Mouse (Mus musculus): Measurements from ENCODE around the gene Rpa2. TPM values are rescaled to one million over a fixed set of nuclear protein-coding genes. Genes with fewer than 3 reads are reported as not detected.

Gene Rpa2
- polyA plus RNA-seq (2015; fragmentation: Nextera tagmentation; extraction: Ambion mirVana) = 31.6 and 31.7 TPM in 2 replicates

DNA sequence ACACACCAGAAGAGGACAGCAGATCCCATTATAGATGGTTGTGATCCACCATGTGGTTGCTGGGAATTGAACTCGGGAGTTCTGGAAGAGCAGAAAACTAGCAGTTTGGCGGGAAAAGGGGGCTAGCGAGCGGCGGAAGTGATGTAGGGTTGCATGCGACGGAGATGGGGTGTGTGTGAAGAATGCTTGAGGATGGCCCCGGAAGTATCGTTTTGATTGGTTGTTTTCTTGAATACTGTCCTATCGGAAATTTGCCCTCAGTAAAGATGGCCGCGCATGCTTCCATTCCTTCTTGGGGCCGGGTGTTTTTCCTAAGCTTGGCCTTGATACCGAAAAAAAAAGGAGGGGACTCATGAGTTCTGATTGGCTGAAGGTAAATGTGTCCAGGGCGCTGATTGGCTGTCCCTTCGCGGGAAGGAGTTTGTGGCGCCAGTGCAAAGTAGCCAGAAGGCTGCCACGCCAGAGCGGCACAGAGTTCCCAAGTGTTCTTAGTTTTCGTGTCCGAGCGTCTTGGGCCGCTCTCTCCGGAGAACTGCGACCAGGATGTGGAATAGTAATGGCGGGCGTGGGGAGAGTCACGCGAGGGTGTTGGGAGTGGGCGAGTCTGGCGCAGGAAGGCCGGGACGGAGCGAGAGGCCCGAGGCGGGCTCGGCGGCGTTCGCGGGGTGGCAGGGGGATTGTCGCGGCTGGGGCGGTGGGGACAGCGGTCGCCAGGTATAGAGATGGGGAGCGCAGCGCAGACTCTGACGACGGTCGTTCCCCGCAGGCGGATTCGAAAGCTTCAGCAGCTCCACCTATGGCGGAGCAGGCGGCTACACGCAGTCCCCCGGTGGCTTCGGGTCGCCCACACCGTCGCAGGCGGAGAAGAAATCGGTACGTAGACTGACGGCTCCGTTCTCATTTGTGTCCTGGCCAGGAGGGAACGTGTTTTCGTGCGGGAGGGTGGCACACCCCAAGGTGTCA, at the start of gene Rpa2:
Rpa2 (plus strand) TSS at position 419 of the 963 bp plus-strand sequence.
- ATAC-seq = peak; percentile 97
- H3K4me3 ChIP-seq (ENCODE audit: low read depth, low read length) = peak within 1 kb of the TSS; percentile 82
- H3K4me1 ChIP-seq (ENCODE audit: control insufficient read depth, insufficient read depth, low read length) = peaks cover 8% of the 10 kb centered on the region
- H3K36me3 ChIP-seq (ENCODE audit: control insufficient read depth, insufficient read depth, low read length) = no peaks in the 10 kb centered on the region
- WGBS = under 1% methylated on average over 71 of the region's 71 CpGs
- H3K27me3 ChIP-seq (ENCODE audit: control insufficient read depth, insufficient read depth, low read depth, low read length) = no peaks in the 10 kb centered on the region
- H3K4me2 ChIP-seq (ENCODE audit: low read length) = peak within 1 kb of the TSS; percentile 95
- H3K9ac ChIP-seq (ENCODE audit: low read depth, low read length) = peak within 1 kb of the TSS; percentile 65
- no peak within 1 kb of the TSS for H3K27ac ChIP-seq (ENCODE audit: low read length)
- H3K9me3 ChIP-seq (replicated peaks; ENCODE audit: control insufficient read depth, low read length, poor library complexity, severe bottlenecking) = no peaks in the 10 kb centered on the region

- ATAC-seq = no peak
- no peak overlapping the region for H3K4me3 ChIP-seq (ENCODE audit: low read depth, low read length)
- H3K27me3 ChIP-seq (ENCODE audit: control insufficient read depth, insufficient read depth, low read depth, low read length) = no peaks in the 10 kb centered on the region
- no peaks in the 10 kb centered on the region for H3K9me3 ChIP-seq (replicated peaks; ENCODE audit: control insufficient read depth, low read length, poor library complexity, severe bottlenecking)
- no peak overlapping the region for H3K9ac ChIP-seq (ENCODE audit: low read depth, low read length)
- no peak overlapping the region for H3K27ac ChIP-seq (ENCODE audit: low read length)
- H3K36me3 ChIP-seq (ENCODE audit: control insufficient read depth, insufficient read depth, low read length) = peaks cover 3% of the 10 kb centered on the region; the same call in 1 of the 2 replicates
- H3K4me1 ChIP-seq (ENCODE audit: control insufficient read depth, insufficient read depth, low read length) = peaks cover 3% of the 10 kb centered on the region
- H3K4me2 ChIP-seq (ENCODE audit: low read length) = no peak overlapping the region
- 90% methylated on average over 8 of the region's 8 CpGs for WGBS
Measured at GRCm38 (mm10) chr4:132728233-132728632, 39.9 kb upstream of the Rpa2 start.

GRCm38 (mm10) chr4:132731616-132732015, 36.5 kb upstream of the Rpa2 start:
- WGBS = 50% methylated on average over 12 of the region's 12 CpGs
- peak overlapping the region; percentile 55 for H3K4me3 ChIP-seq (ENCODE audit: low read depth, low read length)
- no peaks in the 10 kb centered on the region for H3K27me3 ChIP-seq (ENCODE audit: control insufficient read depth, insufficient read depth, low read depth, low read length)
- no peaks in the 10 kb centered on the region for H3K9me3 ChIP-seq (replicated peaks; ENCODE audit: control insufficient read depth, low read length, poor library complexity, severe bottlenecking)
- no peak overlapping the region for H3K27ac ChIP-seq (ENCODE audit: low read length)
- H3K4me2 ChIP-seq (ENCODE audit: low read length) = peak overlapping the region; percentile 75
- peaks cover 3% of the 10 kb centered on the region for H3K4me1 ChIP-seq (ENCODE audit: control insufficient read depth, insufficient read depth, low read length)
- H3K9ac ChIP-seq (ENCODE audit: low read depth, low read length) = peak overlapping the region; percentile 57
- ATAC-seq = no peak
- H3K36me3 ChIP-seq (ENCODE audit: control insufficient read depth, insufficient read depth, low read length) = no peaks in the 10 kb centered on the region

GRCm38 (mm10) chr4:132732148-132732684, 35.9 kb upstream of the Rpa2 start, which contains the start of gene Xkr8:
Xkr8 (minus strand) TSS chr4:132732546.
- peak; percentile 95 for ATAC-seq
- Histone ChIP-seq H3K4me1 (ENCODE audit: control insufficient read depth, insufficient read depth, low read length) (peaks cover 3% of the 10 kb centered on the region), H3K27ac (ENCODE audit: low read length) (0 out of 2 replicates have a peak within 1 kb of the TSS, but pooled peaks have one; percentile 23), H3K4me3 (ENCODE audit: low read depth, low read length) (peak within 1 kb of the TSS; percentile 55), H3K4me2 (ENCODE audit: low read length) (peak within 1 kb of the TSS; percentile 75), H3K9ac (ENCODE audit: low read depth, low read length) (peak within 1 kb of the TSS; percentile 57), H3K9me3 (replicated peaks; ENCODE audit: control insufficient read depth, low read length, poor library complexity, severe bottlenecking) (no peaks in the 10 kb centered on the region), H3K27me3 (ENCODE audit: control insufficient read depth, insufficient read depth, low read depth, low read length) (no peaks in the 10 kb centered on the region), H3K36me3 (ENCODE audit: control insufficient read depth, insufficient read depth, low read length) (no peaks in the 10 kb centered on the region)
- whole genome bisulfite sequencing = 3% methylated on average over 33 of the region's 34 CpGs

DNA sequence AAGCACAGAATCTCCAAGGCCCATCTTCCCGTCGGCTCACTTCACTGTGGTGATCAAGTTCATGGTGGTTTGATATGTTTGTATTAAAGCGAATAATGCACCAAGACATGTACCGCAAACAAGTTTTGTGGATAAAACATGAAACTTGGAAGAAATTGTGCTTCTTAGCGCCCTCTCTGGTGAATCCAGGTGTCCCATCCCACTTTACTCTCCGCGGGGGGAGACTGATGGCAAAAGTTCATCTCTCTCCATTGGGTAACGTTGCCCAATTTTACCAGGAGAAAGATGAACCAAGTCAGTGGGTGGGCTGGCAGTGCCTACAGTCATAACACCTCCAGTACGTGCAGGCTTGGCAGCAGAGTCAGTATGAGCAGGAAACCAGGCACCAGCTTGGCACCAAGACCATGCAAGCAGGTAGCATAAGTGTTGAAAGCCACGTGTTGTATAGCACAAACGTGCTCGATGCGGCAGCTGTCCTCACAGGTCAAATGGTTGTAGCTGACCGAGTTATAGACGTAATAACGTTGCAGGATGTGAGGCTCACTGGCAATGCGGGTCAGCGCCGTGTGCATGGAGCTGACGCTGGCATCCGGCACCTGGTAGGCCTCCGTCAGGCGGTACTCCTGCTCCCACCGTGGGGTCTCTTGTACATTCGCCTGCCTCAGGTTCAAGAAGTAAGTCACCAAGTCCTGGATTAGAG, 34.9 kb upstream of the Rpa2 start:
- no peak overlapping the region for H3K4me2 ChIP-seq (ENCODE audit: low read length)
- WGBS = 92% methylated on average over 25 of the region's 25 CpGs
- H3K9ac ChIP-seq (ENCODE audit: low read depth, low read length) = no peak overlapping the region
- no peak overlapping the region for H3K4me3 ChIP-seq (ENCODE audit: low read depth, low read length)
- H3K27ac ChIP-seq (ENCODE audit: low read length) = no peak overlapping the region
- H3K36me3 ChIP-seq (ENCODE audit: control insufficient read depth, insufficient read depth, low read length) = no peaks in the 10 kb centered on the region
- peaks cover 3% of the 10 kb centered on the region for H3K4me1 ChIP-seq (ENCODE audit: control insufficient read depth, insufficient read depth, low read length)
- H3K9me3 ChIP-seq (replicated peaks; ENCODE audit: control insufficient read depth, low read length, poor library complexity, severe bottlenecking) = no peaks in the 10 kb centered on the region
- H3K27me3 ChIP-seq (ENCODE audit: control insufficient read depth, insufficient read depth, low read depth, low read length) = no peaks in the 10 kb centered on the region
- ATAC-seq = no peak

- ATAC-seq = no peak
- Histone ChIP-seq H3K4me1 (ENCODE audit: control insufficient read depth, insufficient read depth, low read length) (peaks cover 3% of the 10 kb centered on the region), H3K9me3 (replicated peaks; ENCODE audit: control insufficient read depth, low read length, poor library complexity, severe bottlenecking) (no peaks in the 10 kb centered on the region), H3K27ac (ENCODE audit: low read length) (no peak overlapping the region), H3K4me2 (ENCODE audit: low read length) (no peak overlapping the region), H3K36me3 (ENCODE audit: control insufficient read depth, insufficient read depth, low read length) (no peaks in the 10 kb centered on the region), H3K4me3 (ENCODE audit: low read depth, low read length) (no peak overlapping the region), H3K27me3 (ENCODE audit: control insufficient read depth, insufficient read depth, low read depth, low read length) (no peaks in the 10 kb centered on the region), H3K9ac (ENCODE audit: low read depth, low read length) (no peak overlapping the region)
- WGBS = 98% methylated on average over 2 of the region's 2 CpGs
Measured at GRCm38 (mm10) chr4:132734766-132735165, 33.4 kb upstream of the Rpa2 start.

DNA sequence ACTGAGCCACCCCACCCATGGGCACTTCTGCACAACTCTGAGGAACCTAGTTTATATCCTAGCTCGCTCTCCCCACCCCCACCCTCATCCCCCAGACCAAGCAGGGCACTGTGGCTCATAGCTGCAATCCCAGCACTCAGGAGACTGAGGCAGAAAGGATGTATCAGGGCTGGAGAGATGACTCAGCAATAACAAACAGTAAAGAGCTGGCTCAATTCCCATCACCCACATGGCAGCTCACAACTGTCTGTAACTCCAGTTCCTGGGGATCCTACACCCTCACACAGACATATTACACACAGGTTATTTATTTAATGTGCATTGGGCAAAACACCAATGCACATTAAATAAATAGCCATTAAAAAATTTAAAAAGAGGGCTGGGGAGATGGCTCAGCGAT, 32.7 kb upstream of the Rpa2 start:
- H3K4me3 ChIP-seq (ENCODE audit: low read depth, low read length) = no peak overlapping the region
- H3K4me2 ChIP-seq (ENCODE audit: low read length) = no peak overlapping the region
- no peak overlapping the region for H3K9ac ChIP-seq (ENCODE audit: low read depth, low read length)
- H3K27ac ChIP-seq (ENCODE audit: low read length) = no peak overlapping the region
- no peaks in the 10 kb centered on the region for H3K9me3 ChIP-seq (replicated peaks; ENCODE audit: control insufficient read depth, low read length, poor library complexity, severe bottlenecking)
- no peaks in the 10 kb centered on the region for H3K27me3 ChIP-seq (ENCODE audit: control insufficient read depth, insufficient read depth, low read depth, low read length)
- 73% methylated on average over 2 of the region's 2 CpGs for WGBS
- H3K4me1 ChIP-seq (ENCODE audit: control insufficient read depth, insufficient read depth, low read length) = peaks cover 3% of the 10 kb centered on the region
- no peak for ATAC-seq
- H3K36me3 ChIP-seq (ENCODE audit: control insufficient read depth, insufficient read depth, low read length) = no peaks in the 10 kb centered on the region

GRCm38 (mm10) chr4:132735894-132736293, 32.2 kb upstream of the Rpa2 start:
- no peaks in the 10 kb centered on the region for H3K9me3 ChIP-seq (replicated peaks; ENCODE audit: control insufficient read depth, low read length, poor library complexity, severe bottlenecking)
- H3K27me3 ChIP-seq (ENCODE audit: control insufficient read depth, insufficient read depth, low read depth, low read length) = no peaks in the 10 kb centered on the region
- peaks cover 3% of the 10 kb centered on the region for H3K4me1 ChIP-seq (ENCODE audit: control insufficient read depth, insufficient read depth, low read length)
- 77% methylated on average over 3 of the region's 3 CpGs for WGBS
- H3K4me2 ChIP-seq (ENCODE audit: low read length) = no peak overlapping the region
- no peak overlapping the region for H3K27ac ChIP-seq (ENCODE audit: low read length)
- no peak overlapping the region for H3K4me3 ChIP-seq (ENCODE audit: low read depth, low read length)
- H3K9ac ChIP-seq (ENCODE audit: low read depth, low read length) = no peak overlapping the region
- H3K36me3 ChIP-seq (ENCODE audit: control insufficient read depth, insufficient read depth, low read length) = no peaks in the 10 kb centered on the region
- ATAC-seq = no peak
